Mouse (Mus musculus): Measurements from ENCODE around the gene Pitpnm1.

DNA sequence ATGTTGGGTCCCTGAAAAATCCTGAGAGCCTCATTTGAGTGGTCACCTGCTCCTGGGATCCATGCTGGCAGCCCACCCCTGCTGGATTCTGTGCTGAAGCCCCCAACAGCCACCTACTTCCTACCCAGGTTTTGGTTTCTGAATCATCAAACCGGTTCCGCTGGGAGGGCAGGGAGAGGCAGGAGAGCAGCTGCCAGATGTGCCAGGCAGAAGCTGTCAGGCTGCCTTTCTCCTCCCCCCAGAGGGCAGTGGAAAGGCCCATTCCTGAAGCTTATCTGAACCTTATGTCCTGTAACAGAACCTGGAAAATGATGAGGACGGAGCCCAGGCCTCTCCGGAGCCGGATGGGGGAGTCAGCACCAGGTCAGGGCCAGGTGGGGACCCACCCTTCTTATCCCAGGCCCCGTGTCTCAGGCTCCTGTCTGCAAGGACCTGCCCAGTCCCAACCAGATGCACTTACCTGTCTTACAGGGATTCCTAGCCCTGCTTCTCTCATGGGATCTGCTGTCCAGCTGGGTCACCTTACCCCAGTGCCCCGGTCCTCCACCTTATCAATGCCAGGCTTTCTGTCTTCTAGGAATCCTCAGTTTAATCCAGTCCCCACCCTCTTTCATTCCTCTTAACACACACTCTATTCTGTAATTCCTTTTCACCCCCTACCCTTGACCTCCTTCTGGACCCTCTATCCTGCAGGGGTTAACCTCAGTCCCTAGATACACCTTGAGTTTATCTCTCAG lies 27.1 kb downstream of the Pitpnm1 start:
- TF ChIP-seq POLR2A (IDR thresholded peaks at IDR 0.05; ENCODE audit: insufficient read length, low read depth) (no peak), USF1 (IDR thresholded peaks at IDR 0.05; ENCODE audit: low read depth) (no peak), CEBPB (IDR thresholded peaks at IDR 0.05; ENCODE audit: insufficient read depth, poor library complexity, severe bottlenecking) (no peak), TCF12 (IDR thresholded peaks at IDR 0.05; ENCODE audit: insufficient read depth, poor library complexity, severe bottlenecking) (no peak), TCF3 (IDR thresholded peaks at IDR 0.05; ENCODE audit: insufficient read length, low read depth) (no peak), MAX (IDR thresholded peaks at IDR 0.05; ENCODE audit: low read depth) (no peak), E2F4 (IDR thresholded peaks at IDR 0.05; ENCODE audit: insufficient read depth) (no peak), MYOG (IDR thresholded peaks at IDR 0.05; ENCODE audit: control insufficient read depth in 1 of 3, insufficient read depth in 1 of 3, insufficient read length in 2 of 3, low read depth in 2 of 3) (no peak)
